Mouse (Mus musculus) adipocyte (in vitro differentiated cells): ENCODE data around the gene Dcaf11.

ENCODE experiments used
- DNase-seq: peaks from one replicate; pipeline ENCODE4 v3.0.0-alpha.2; 2016; ENCODE audit warnings: low spot score

The Dcaf11 gene

GRCm38 (mm10) chr14:55617822-55618221, 58.0 kb downstream of the Dcaf11 start, which contains the start of gene Rec8:
TSS of gene Rec8 (plus strand) at chr14:55618037.
- no peak for DNase-seq

- DNase-seq: no peak
These were observed 58.8 kb downstream of the Dcaf11 start for GRCm38 (mm10) chr14:55618486-55619195.
